ENCODE assay signal across 18 mouse cellular contexts in genomic region chr7:28417368-28417767, GRCm38 (mm10). TPM values are rescaled to one million over a fixed set of nuclear protein-coding genes. Genes with fewer than 3 reads are reported as not detected.
A peak's percentile ranks its signal among the peaks of the same experiment; 100 is the strongest.
DNase-seq lines count a peak whose midpoint lies in the region; ATAC-seq and TF ChIP-seq lines count a peak whose summit lies in the region.
"Had no signal": no experiment of that assay in that cellular context is flagged by ENCODE, and none has a peak within 500 bp of the region (broad histone marks: within the 10 kb centered on the region; RNA-seq: fewer than 3 reads in every experiment).

No protein-coding gene starts in this region.

- H3K9me3 ChIP-seq in liver, embryonic 14.5 days (ENCODE audit: control insufficient read depth, low read length), result no peaks in the 10 kb centered on the region
- no peaks in the 10 kb centered on the region for H3K9me3 ChIP-seq in E14TG2a.4 (ENCODE audit: low read length)
- H3K9me3 ChIP-seq: embryonic facial prominence, embryonic 15.5 days; forebrain, embryonic 13.5 days; liver, embryonic 15.5 days; midbrain, embryonic 15.5 days; neural tube, embryonic 12.5 days had no signal

- TF ChIP-seq EP300 in heart, adult 2 months (IDR thresholded peaks at IDR 0.05; ENCODE audit: insufficient read depth, low read depth, low read length), result no peak
- TF ChIP-seq EP300 in liver, embryonic 14.5 days (IDR thresholded peaks at IDR 0.05; ENCODE audit: low read depth), result no peak

- TF ChIP-seq POLR2A in heart, adult 2 months (IDR thresholded peaks at IDR 0.05; ENCODE audit: insufficient read depth, low read depth, low read length), result no peak
- TF ChIP-seq POLR2A in embryonic fibroblast, embryonic 13.5 days (IDR thresholded peaks at IDR 0.05; ENCODE audit: low read depth, low read length), result no peak

- H3K79me2 ChIP-seq in heart, adult 2 months (replicated peaks; ENCODE audit: control insufficient read depth, insufficient read depth, low read length), result no peaks in the 10 kb centered on the region

- no peak overlapping the region for H3K9ac ChIP-seq in heart, adult 2 months (ENCODE audit: low read depth, low read length)
- H3K9ac ChIP-seq in liver, embryonic 14.5 days (replicated peaks), result no peak overlapping the region
- H3K9ac ChIP-seq: embryonic facial prominence, embryonic 15.5 days; forebrain, embryonic 13.5 days; liver, embryonic 15.5 days; midbrain, embryonic 15.5 days; neural tube, embryonic 12.5 days had no signal

- no peak overlapping the region for H3K4me3 ChIP-seq in heart, adult 2 months
- H3K4me3 ChIP-seq in liver, embryonic 14.5 days (ENCODE audit: insufficient read depth in 1 of 2, low read depth in 2 of 2, low read length in 2 of 2), result no peak overlapping the region
- H3K4me3 ChIP-seq in E14TG2a.4 (replicated peaks; ENCODE audit: low read length), result no peak overlapping the region
- no peak overlapping the region for H3K4me3 ChIP-seq in embryonic fibroblast, embryonic 13.5 days (ENCODE audit: insufficient read depth, low read length)
- H3K4me3 ChIP-seq: embryonic facial prominence, embryonic 15.5 days; forebrain, embryonic 13.5 days; liver, embryonic 15.5 days; midbrain, embryonic 15.5 days; neural tube, embryonic 12.5 days had no signal

- peaks cover 11% of the 10 kb centered on the region for H3K36me3 ChIP-seq in heart, adult 2 months (ENCODE audit: control insufficient read depth, insufficient read depth, low read length)
- peaks cover 65% of the 10 kb centered on the region for H3K36me3 ChIP-seq in liver, embryonic 14.5 days (replicated peaks; ENCODE audit: control insufficient read depth, insufficient read depth, low read depth)
- H3K36me3 ChIP-seq in E14TG2a.4 (ENCODE audit: insufficient read depth, low read length), result peaks cover 98% of the 10 kb centered on the region

- intact Hi-C loops in heart, adult 2 months (cut with DNase I), result no loop called here
- intact Hi-C loops in heart, postnatal 25 days (cut with DNase I), result no loop called here

- H3K27me3 ChIP-seq in heart, adult 2 months (ENCODE audit: control insufficient read depth, insufficient read depth, low read length), result no peaks in the 10 kb centered on the region
- no peaks in the 10 kb centered on the region for H3K27me3 ChIP-seq in liver, embryonic 14.5 days (ENCODE audit: control insufficient read depth, insufficient read depth, low read length)
- no peaks in the 10 kb centered on the region for H3K27me3 ChIP-seq in E14TG2a.4 (ENCODE audit: insufficient read depth, low read length)
- H3K27me3 ChIP-seq: embryonic facial prominence, embryonic 15.5 days; forebrain, embryonic 13.5 days; liver, embryonic 15.5 days; midbrain, embryonic 15.5 days; neural tube, embryonic 12.5 days had no signal

- no peak for DNase-seq in heart, adult 2 months
- no peak for DNase-seq in heart, postnatal 25 days (ENCODE audit: low spot score)
- DNase-seq in liver, embryonic 14.5 days (ENCODE audit: low read depth in 3 of 3, low spot score in 3 of 3), result no peak
- no peak for DNase-seq in liver
- no peak for DNase-seq in cerebellum, postnatal 4 days (ENCODE audit: low spot score in 2 of 2)
- DNase-seq in cerebellum, adult 18-20 months, result no peak
- DNase-seq: cerebellum, adult 11 months; kidney, adult 11 months; retina, postnatal 1 day; spleen, adult 18-20 months had no signal

- H3K4me1 ChIP-seq in heart, adult 2 months (ENCODE audit: control insufficient read depth, insufficient read depth, low read length), result peaks cover 8% of the 10 kb centered on the region
- H3K4me1 ChIP-seq in liver, embryonic 14.5 days (replicated peaks; ENCODE audit: control insufficient read depth in 2 of 2, insufficient read depth in 2 of 2, low read length in 1 of 2), result no peaks in the 10 kb centered on the region
- peaks cover 41% of the 10 kb centered on the region for H3K4me1 ChIP-seq in E14TG2a.4 (replicated peaks; ENCODE audit: low read depth, low read length)
- peaks cover 9% of the 10 kb centered on the region for H3K4me1 ChIP-seq in embryonic fibroblast, embryonic 13.5 days (ENCODE audit: control insufficient read depth, insufficient read depth, low read length)
- H3K4me1 ChIP-seq: forebrain, embryonic 13.5 days; liver, embryonic 15.5 days; midbrain, embryonic 15.5 days; neural tube, embryonic 12.5 days had no signal

- H3K27ac ChIP-seq in heart, adult 2 months, result no peak overlapping the region
- no peak overlapping the region for H3K27ac ChIP-seq in liver, embryonic 14.5 days
- peak overlapping the region; percentile 5; the same call in 1 of the 2 replicates for H3K27ac ChIP-seq in embryonic fibroblast, embryonic 13.5 days (ENCODE audit: insufficient read depth, low read length)
- H3K27ac ChIP-seq: forebrain, embryonic 13.5 days; liver, embryonic 15.5 days; midbrain, embryonic 15.5 days; neural tube, embryonic 12.5 days had no signal

- no peak for ATAC-seq in liver, embryonic 14.5 days (ENCODE audit: insufficient read depth)
- ATAC-seq: forebrain, embryonic 13.5 days; midbrain, embryonic 15.5 days had no signal

- TF ChIP-seq CTCF in heart, adult 2 months (IDR thresholded peaks at IDR 0.05), result peak; percentile 47
- TF ChIP-seq CTCF in liver, embryonic 14.5 days (IDR thresholded peaks at IDR 0.05; ENCODE audit: low read depth), result peak; percentile 54
- TF ChIP-seq CTCF in E14TG2a.4 (conservative IDR thresholded peaks at IDR 0.05; ENCODE audit: low read length), result peak; percentile 75
- no peak; the same call in 1 of the 2 replicates for TF ChIP-seq CTCF in embryonic fibroblast, embryonic 13.5 days (IDR thresholded peaks at IDR 0.05; ENCODE audit: borderline replicate concordance, insufficient read depth, low read length)

- H3K4me2 ChIP-seq in liver, embryonic 14.5 days (ENCODE audit: low read depth), result no peak overlapping the region
- H3K4me2 ChIP-seq: embryonic facial prominence, embryonic 15.5 days; forebrain, embryonic 13.5 days; heart, embryonic 11.5 days; liver, embryonic 15.5 days; midbrain, embryonic 15.5 days; neural tube, embryonic 12.5 days had no signal

RNA-seq across cellular contexts. Expression of gene Gmfg, which starts 19.9 kb away (rescaled TPM):
- 1 to 10 TPM; 3.8 to 5.3 TPM for total RNA-seq in heart, adult 2 months (2021)
- 6.8 and 7.1 TPM in 2 replicates for polyA plus RNA-seq in heart, adult 2 months (2012; rRNA removed)
- total RNA-seq in heart, postnatal 25 days (2021), result 1 to 10 TPM; 5.0 to 5.6 TPM
- 13.1 and 22.2 TPM in 2 replicates for polyA plus RNA-seq in liver, embryonic 14.5 days (2012; rRNA removed)
- 31.4 and 39.3 TPM in 2 replicates for polyA plus RNA-seq in liver, embryonic 14.5 days (2014; fragmentation: Nextera tagmentation; extraction: Ambion mirVana)
- polyA plus RNA-seq in embryonic fibroblast, embryonic 13.5 days (2011; ENCODE audit: insufficient read length, low read depth, missing spikeins), result not detected in 2 replicates

RNA-seq across cellular contexts. Expression of gene Paf1, which starts 24.6 kb away (rescaled TPM):
- total RNA-seq in heart, adult 2 months (2021), result 10 to 100 TPM; 41.3 to 42.1 TPM
- 63.8 and 67.0 TPM in 2 replicates for polyA plus RNA-seq in heart, adult 2 months (2012; rRNA removed)
- total RNA-seq in heart, postnatal 25 days (2021), result 10 to 100 TPM; 40.6 to 44.3 TPM
- polyA plus RNA-seq in liver, embryonic 14.5 days (2012; rRNA removed), result 25.2 and 40.4 TPM in 2 replicates
- 15.0 and 18.3 TPM in 2 replicates for polyA plus RNA-seq in liver, embryonic 14.5 days (2014; fragmentation: Nextera tagmentation; extraction: Ambion mirVana)
- 73.5 and 82.5 TPM in 2 replicates for polyA plus RNA-seq in embryonic fibroblast, embryonic 13.5 days (2011; ENCODE audit: insufficient read length, low read depth, missing spikeins)

RNA-seq across cellular contexts. Expression of gene Med29, which starts 24.9 kb away (rescaled TPM):
- total RNA-seq in heart, adult 2 months (2021), result 10 to 100 TPM; 20.8 to 21.5 TPM
- polyA plus RNA-seq in heart, adult 2 months (2012; rRNA removed), result 48.8 and 50.4 TPM in 2 replicates
- total RNA-seq in heart, postnatal 25 days (2021), result 10 to 100 TPM; 18.2 to 20.9 TPM
- 21.0 and 22.2 TPM in 2 replicates for polyA plus RNA-seq in liver, embryonic 14.5 days (2012; rRNA removed)
- 25.7 and 27.2 TPM in 2 replicates for polyA plus RNA-seq in liver, embryonic 14.5 days (2014; fragmentation: Nextera tagmentation; extraction: Ambion mirVana)
- 18.2 and 19.4 TPM in 2 replicates for polyA plus RNA-seq in embryonic fibroblast, embryonic 13.5 days (2011; ENCODE audit: insufficient read length, low read depth, missing spikeins)

RNA-seq across cellular contexts. Expression of gene Lrfn1, which starts 34.4 kb away (rescaled TPM):
- under 1 TPM; 0.68 to 0.73 TPM for total RNA-seq in heart, adult 2 months (2021)
- polyA plus RNA-seq in heart, adult 2 months (2012; rRNA removed), result 0.82 and 1.3 TPM in 2 replicates
- under 1 TPM; 0.68 to 0.84 TPM for total RNA-seq in heart, postnatal 25 days (2021)
- polyA plus RNA-seq in liver, embryonic 14.5 days (2012; rRNA removed), result 0.41 and 0.58 TPM in 2 replicates
- polyA plus RNA-seq in liver, embryonic 14.5 days (2014; fragmentation: Nextera tagmentation; extraction: Ambion mirVana), result 0.15 TPM in 1 of 2 replicates, not detected in the other
- 4.7 and 4.9 TPM in 2 replicates for polyA plus RNA-seq in embryonic fibroblast, embryonic 13.5 days (2011; ENCODE audit: insufficient read length, low read depth, missing spikeins)

RNA-seq across cellular contexts. Expression of gene Zfp36, which starts 37.3 kb away (rescaled TPM):
- 10 to 100 TPM; 19.4 to 26.3 TPM for total RNA-seq in heart, adult 2 months (2021)
- polyA plus RNA-seq in heart, adult 2 months (2012; rRNA removed), result 26.1 and 28.2 TPM in 2 replicates
- total RNA-seq in heart, postnatal 25 days (2021), result 10 to 100 TPM; 14.1 to 18.0 TPM
- 3.9 and 5.1 TPM in 2 replicates for polyA plus RNA-seq in liver, embryonic 14.5 days (2012; rRNA removed)
- 4.6 and 5.0 TPM in 2 replicates for polyA plus RNA-seq in liver, embryonic 14.5 days (2014; fragmentation: Nextera tagmentation; extraction: Ambion mirVana)
- 23.4 and 27.4 TPM in 2 replicates for polyA plus RNA-seq in embryonic fibroblast, embryonic 13.5 days (2011; ENCODE audit: insufficient read length, low read depth, missing spikeins)
